14 mouse cellular contexts compared by ENCODE assay signal in the genomic region with DNA sequence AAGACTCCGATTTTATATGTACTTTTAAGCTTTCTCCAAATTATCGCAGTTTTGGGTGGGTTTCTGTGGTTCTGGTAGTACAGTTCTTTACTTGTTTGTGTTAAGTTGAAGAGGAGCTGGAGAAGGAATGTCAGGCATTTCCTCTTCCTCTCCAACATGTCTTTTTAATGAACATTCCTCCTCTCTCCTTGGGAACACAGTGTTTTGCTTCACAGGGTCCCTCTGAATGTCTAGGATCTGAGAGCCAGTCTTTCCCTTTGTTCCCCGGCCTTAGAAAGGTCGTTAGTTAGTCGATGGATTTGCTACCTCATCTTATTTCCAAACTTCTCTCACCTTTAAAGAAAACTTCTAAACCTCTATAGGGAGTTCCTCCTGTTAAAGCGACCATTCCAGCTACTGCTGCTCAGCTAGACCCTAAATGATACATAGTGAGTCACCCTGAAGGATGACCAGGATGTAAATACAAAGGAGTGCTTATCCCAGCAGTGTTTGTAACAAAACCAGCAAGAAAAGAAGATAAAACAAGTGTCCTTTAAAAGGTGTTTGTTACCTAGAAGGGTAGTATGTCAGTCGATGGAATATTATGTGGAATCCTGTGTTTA. TPM values are rescaled to one million over a fixed set of nuclear protein-coding genes. Genes with fewer than 3 reads are reported as not detected.
DNase-seq lines count a peak whose midpoint lies in the region; ATAC-seq lines count a peak whose summit lies in the region.
"Had no signal": no experiment of that assay in that cellular context is flagged by ENCODE, and none has a peak within 500 bp of the region (broad histone marks: within the 10 kb centered on the region; RNA-seq: fewer than 3 reads in every experiment).

No protein-coding gene starts in this region.

- peaks cover 30% of the 10 kb centered on the region for H3K4me1 ChIP-seq in heart, embryonic 12.5 days (replicated peaks)
- peaks cover 46% of the 10 kb centered on the region for H3K4me1 ChIP-seq in lung, embryonic 15.5 days
- H3K4me1 ChIP-seq in brown adipose tissue, adult 24 weeks (ENCODE audit: control insufficient read depth, insufficient read depth, insufficient read length, low read length): peaks cover 15% of the 10 kb centered on the region
- H3K4me1 ChIP-seq in limb, embryonic 11.5 days (ENCODE audit: control insufficient read depth, insufficient read depth, low read length): peaks cover 10% of the 10 kb centered on the region

- no peak overlapping the region for H3K9ac ChIP-seq in heart, embryonic 12.5 days
- H3K9ac ChIP-seq in lung, embryonic 15.5 days: no peak overlapping the region
- H3K9ac ChIP-seq in limb, embryonic 11.5 days (ENCODE audit: low read length): no peak overlapping the region
- H3K9ac ChIP-seq: hindbrain, embryonic 13.5 days; limb, embryonic 13.5 days had no signal

- H3K4me3 ChIP-seq in heart, embryonic 12.5 days: no peak overlapping the region
- H3K4me3 ChIP-seq in lung, embryonic 15.5 days: no peak overlapping the region
- no peak overlapping the region for H3K4me3 ChIP-seq in brown adipose tissue, adult 24 weeks (ENCODE audit: insufficient read depth, low read depth, low read length)
- H3K4me3 ChIP-seq in limb, embryonic 11.5 days (ENCODE audit: low read depth, low read length): no peak overlapping the region
- H3K4me3 ChIP-seq: hindbrain, embryonic 13.5 days; limb, embryonic 13.5 days had no signal

- WGBS in heart, embryonic 12.5 days: 41% methylated on average over 7 of the region's 7 CpGs
- 18% methylated on average over 7 of the region's 7 CpGs for WGBS in lung, embryonic 15.5 days
- WGBS in limb, embryonic 11.5 days: 42% methylated on average over 7 of the region's 7 CpGs

- H3K36me3 ChIP-seq in heart, embryonic 12.5 days: no peaks in the 10 kb centered on the region
- no peaks in the 10 kb centered on the region for H3K36me3 ChIP-seq in lung, embryonic 15.5 days
- H3K36me3 ChIP-seq in limb, embryonic 11.5 days (ENCODE audit: control insufficient read depth, insufficient read depth, low read length): no peaks in the 10 kb centered on the region
- H3K36me3 ChIP-seq: hindbrain, embryonic 13.5 days; limb, embryonic 13.5 days had no signal

- no peak for ATAC-seq in heart, embryonic 12.5 days (ENCODE audit: insufficient number of reproducible peaks, low FRiP score)
- no peak for ATAC-seq in lung, embryonic 15.5 days (ENCODE audit: borderline replicate concordance, extremely low read depth, low FRiP score, low TSS enrichment)
- ATAC-seq in limb, embryonic 11.5 days (ENCODE audit: insufficient number of reproducible peaks, low FRiP score, low TSS enrichment, low read depth): no peak

- peak overlapping the region; percentile 25; the same call in 1 of the 2 replicates for H3K27ac ChIP-seq in heart, embryonic 12.5 days (ENCODE audit: poor library complexity, severe bottlenecking)
- peak overlapping the region; percentile 85 for H3K27ac ChIP-seq in lung, embryonic 15.5 days
- H3K27ac ChIP-seq in brown adipose tissue, adult 24 weeks (replicated peaks; ENCODE audit: low read depth, low read length): peak overlapping the region; percentile 55; the same call in 1 of the 2 replicates
- H3K27ac ChIP-seq in limb, embryonic 11.5 days (replicated peaks; ENCODE audit: low read depth, low read length): no peak overlapping the region

- H3K4me2 ChIP-seq in heart, embryonic 12.5 days: no peak overlapping the region
- no peak overlapping the region for H3K4me2 ChIP-seq in lung, embryonic 15.5 days
- H3K4me2 ChIP-seq in limb, embryonic 11.5 days (ENCODE audit: low read depth, severe bottlenecking): no peak overlapping the region

- no peaks in the 10 kb centered on the region for H3K9me3 ChIP-seq in heart, embryonic 12.5 days (replicated peaks)
- no peaks in the 10 kb centered on the region for H3K9me3 ChIP-seq in lung, embryonic 15.5 days
- no peaks in the 10 kb centered on the region for H3K9me3 ChIP-seq in limb, embryonic 11.5 days (ENCODE audit: control insufficient read depth, low read length)
- H3K9me3 ChIP-seq: hindbrain, embryonic 13.5 days; limb, embryonic 13.5 days had no signal

- DNase-seq in heart, adult 18-20 months: no peak
- DNase-seq in lung, postnatal 25 days (ENCODE audit: low spot score): no peak
- DNase-seq in limb, embryonic 11.5 days (ENCODE audit: low spot score): peak; percentile 19
- DNase-seq in right cerebral cortex, postnatal 4 days: no peak
- DNase-seq in T-cell, adult 2 months (ENCODE audit: low spot score): no peak
- DNase-seq: cerebellum, adult 9-11 months; layer of hippocampus, adult 9-11 months; thymus, postnatal 25 days had no signal

- no peaks in the 10 kb centered on the region for H3K27me3 ChIP-seq in heart, embryonic 12.5 days (replicated peaks)
- no peaks in the 10 kb centered on the region for H3K27me3 ChIP-seq in lung, embryonic 15.5 days
- no peaks in the 10 kb centered on the region for H3K27me3 ChIP-seq in limb, embryonic 11.5 days (ENCODE audit: control insufficient read depth, insufficient read depth, low read length)
- H3K27me3 ChIP-seq: hindbrain, embryonic 13.5 days; limb, embryonic 13.5 days had no signal

RNA-seq across cellular contexts. Expression of gene Phxr2, which starts 46.9 kb away (rescaled TPM):
- polyA plus RNA-seq in heart, embryonic 12.5 days (2016; fragmentation: Nextera tagmentation; extraction: Ambion mirVana): not detected in 2 replicates
- not detected for total RNA-seq in heart, adult 18-20 months (2021)
- not detected in 2 replicates for polyA plus RNA-seq in lung, embryonic 15.5 days (2015; fragmentation: Nextera tagmentation; extraction: Ambion mirVana)
- polyA plus RNA-seq in brown adipose tissue, adult 24 weeks (2012; ENCODE audit: insufficient read depth, insufficient read length, missing spikeins): not detected in 2 replicates
- not detected in 2 replicates for polyA plus RNA-seq in limb, embryonic 11.5 days (2014; fragmentation: Nextera tagmentation; extraction: Ambion mirVana)
- polyA plus RNA-seq: hindbrain, embryonic 13.5 days; limb, embryonic 13.5 days; spleen, adult 2 months had no signal
